Mouse (Mus musculus): ENCODE results near the gene Reep6.

Reep6 gene

GRCm38 (mm10) chr10:80352727-80353126, 23.0 kb downstream of the Reep6 start:
- DNase-seq (ENCODE audit: low read depth, low spot score): no peak

GRCm38 (mm10) chr10:80355431-80355830, 25.7 kb downstream of the Reep6 start:
- no peak for DNase-seq (ENCODE audit: low read depth, low spot score)

GRCm38 (mm10) chr10:80356001-80356682, 26.4 kb downstream of the Reep6 start, which contains the start of gene Plk5:
Gene Plk5, plus strand, starts transcription at chr10:80356459.
- no peak for DNase-seq (ENCODE audit: low read depth, low spot score)

GRCm38 (mm10) chr10:80356737-80357136, 27.0 kb downstream of the Reep6 start:
- DNase-seq (ENCODE audit: low read depth, low spot score): no peak

DNA sequence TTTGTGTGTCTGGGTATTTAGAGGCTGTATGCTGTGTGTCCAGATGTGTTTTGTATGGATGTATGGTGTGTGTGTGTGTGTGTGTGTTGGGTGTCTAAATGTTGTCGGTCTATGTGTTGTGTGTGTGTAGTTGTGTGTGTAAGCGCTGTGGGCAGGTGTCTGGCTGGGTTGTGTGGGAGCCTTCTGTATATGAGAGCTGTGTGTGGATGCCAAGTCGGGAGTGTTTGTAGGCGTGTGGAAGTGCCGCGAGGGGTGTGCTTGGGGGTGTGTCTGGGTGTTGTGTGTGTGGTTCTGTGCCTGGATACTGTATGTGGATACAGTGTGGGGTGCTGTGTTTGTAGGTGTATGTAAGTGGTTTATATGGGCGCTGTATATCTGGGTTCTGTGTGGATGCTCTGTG, 27.6 kb downstream of the Reep6 start:
- no peak for DNase-seq (ENCODE audit: low read depth, low spot score)

DNA sequence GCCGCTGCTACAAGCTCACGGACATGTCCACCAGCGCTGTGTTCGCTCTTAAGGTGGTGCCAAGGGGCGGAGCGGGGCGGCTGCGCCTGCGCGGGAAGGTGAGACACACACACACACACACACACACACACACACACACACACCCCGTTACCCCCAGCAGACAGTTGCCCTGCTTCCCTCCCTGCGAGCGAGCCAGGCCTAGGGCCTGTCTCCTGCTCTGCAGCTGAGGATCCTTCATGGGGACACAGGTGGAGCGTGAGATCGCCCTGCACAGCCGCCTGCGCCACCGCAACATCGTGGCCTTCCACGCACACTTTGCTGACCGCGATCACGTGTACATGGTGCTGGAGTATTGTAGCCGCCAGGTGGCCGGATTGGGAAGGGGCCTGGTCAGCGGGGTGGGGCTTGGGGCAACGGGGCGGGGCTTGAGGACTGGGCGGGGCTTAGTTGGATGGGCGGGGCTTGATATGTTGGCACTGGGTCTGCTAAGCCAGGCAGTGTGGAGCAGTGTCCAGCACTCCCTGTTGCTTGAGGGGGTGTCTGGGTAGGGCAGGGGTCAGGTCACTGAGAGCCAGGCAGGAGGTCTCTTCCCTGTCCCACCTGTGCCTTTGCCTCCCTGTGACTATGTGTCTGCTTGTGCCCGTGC, 28.4 kb downstream of the Reep6 start:
- no peak for DNase-seq (ENCODE audit: low read depth, low spot score)

GRCm38 (mm10) chr10:80363734-80364133, 34.0 kb downstream of the Reep6 start:
- DNase-seq (ENCODE audit: low read depth, low spot score): no peak

GRCm38 (mm10) chr10:80365736-80366135, 36.0 kb downstream of the Reep6 start:
- DNase-seq (ENCODE audit: low read depth, low spot score): no peak

- no peak for DNase-seq (ENCODE audit: low read depth, low spot score)
These were observed 38.2 kb downstream of the Reep6 start for GRCm38 (mm10) chr10:80367954-80368353.

DNA sequence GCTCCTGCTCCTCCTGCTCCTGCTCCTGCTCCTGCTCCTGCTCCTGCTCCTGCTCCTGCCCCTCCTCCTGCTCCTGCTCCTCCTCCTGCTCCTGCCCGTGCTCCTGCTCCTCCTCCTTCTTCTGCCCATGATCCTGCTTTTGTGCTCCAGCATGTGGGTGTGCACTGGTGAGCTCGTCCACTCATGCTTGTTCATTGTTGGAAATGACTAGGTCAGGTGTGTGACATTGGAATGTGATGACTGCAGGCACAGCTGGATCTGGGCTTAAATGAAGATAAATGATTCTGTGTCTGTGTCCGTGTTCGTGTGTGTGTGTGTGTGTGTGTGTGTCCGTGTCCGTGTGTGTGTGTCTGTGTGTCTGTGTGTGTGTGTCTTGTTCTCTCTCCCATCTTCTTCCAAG, 38.6 kb downstream of the Reep6 start:
- no peak for DNase-seq (ENCODE audit: low read depth, low spot score)

GRCm38 (mm10) chr10:80369995-80370747, 40.4 kb downstream of the Reep6 start:
- no peak for DNase-seq (ENCODE audit: low read depth, low spot score)

GRCm38 (mm10) chr10:80371411-80371966, 41.7 kb downstream of the Reep6 start:
- DNase-seq (ENCODE audit: low read depth, low spot score): peak; percentile 72

DNA sequence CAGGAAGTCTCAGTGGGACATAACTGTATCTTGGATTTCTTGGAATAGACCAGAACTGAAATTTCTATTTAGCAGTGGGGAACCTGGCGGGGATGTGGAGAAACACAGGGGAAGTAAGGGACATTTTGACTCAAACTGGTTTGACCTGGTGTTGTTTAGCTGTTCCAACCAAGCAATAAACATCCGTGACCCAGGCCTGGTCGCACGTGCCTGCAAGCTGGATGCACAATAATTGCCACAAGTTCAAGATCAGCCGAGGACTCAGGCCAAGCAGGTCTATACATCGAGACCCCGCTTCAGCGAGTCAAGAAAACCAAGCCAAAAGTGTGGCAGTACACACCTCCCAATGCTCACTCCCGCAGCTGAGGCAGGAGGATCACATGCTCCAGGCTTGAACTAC, 42.2 kb downstream of the Reep6 start:
- no peak for DNase-seq (ENCODE audit: low read depth, low spot score)

GRCm38 (mm10) chr10:80372706-80373105, 43.0 kb downstream of the Reep6 start:
- no peak for DNase-seq (ENCODE audit: low read depth, low spot score)

DNA sequence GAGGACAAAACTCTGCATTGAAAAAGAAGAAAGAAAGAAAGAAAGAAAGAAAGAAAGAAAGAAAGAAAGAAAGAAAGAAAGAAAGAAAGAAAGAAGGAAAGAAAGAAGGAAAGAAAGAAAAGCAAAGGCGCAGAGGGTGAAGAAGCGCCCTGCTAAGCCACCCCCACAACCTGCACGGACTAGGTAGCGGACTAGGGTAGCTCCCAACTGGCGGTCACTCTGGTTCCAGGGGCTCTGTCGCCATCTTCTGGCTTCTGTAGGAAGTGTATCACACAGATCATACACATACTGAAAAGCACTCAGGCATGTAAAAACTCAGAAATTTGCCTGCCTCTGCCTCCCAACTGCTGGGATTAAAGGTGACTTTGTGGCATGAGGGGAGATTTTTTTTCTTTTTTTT, 44.3 kb downstream of the Reep6 start:
- DNase-seq (ENCODE audit: low read depth, low spot score): peak; percentile 71

GRCm38 (mm10) chr10:80376160-80376559, 46.4 kb downstream of the Reep6 start:
- peak; percentile 95 for DNase-seq (ENCODE audit: low read depth, low spot score)

DNA sequence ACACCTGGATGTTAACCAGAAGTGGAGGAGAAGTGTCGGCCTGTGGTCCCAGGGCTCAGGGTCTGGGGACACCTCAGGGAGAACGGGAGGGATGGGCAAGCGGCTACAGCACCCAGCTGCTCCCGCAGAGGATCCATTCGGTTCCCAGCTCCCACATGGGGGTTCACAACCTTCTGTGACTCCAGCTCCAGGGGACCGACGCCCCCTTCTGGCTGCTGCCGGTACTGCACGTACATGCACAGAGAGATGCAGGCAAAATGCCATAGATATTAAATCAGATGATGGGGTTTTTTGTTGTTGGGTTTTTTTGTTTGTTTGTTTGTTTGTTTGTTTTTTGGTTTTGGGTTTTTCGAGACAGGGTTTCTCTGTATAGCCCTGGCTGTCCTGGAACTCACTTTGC, 48.0 kb downstream of the Reep6 start:
- no peak for DNase-seq (ENCODE audit: low read depth, low spot score)

GRCm38 (mm10) chr10:80382641-80383365, 53.0 kb downstream of the Reep6 start:
- no peak for DNase-seq (ENCODE audit: low read depth, low spot score)

GRCm38 (mm10) chr10:80383431-80383830, 53.7 kb downstream of the Reep6 start:
- no peak for DNase-seq (ENCODE audit: low read depth, low spot score)

GRCm38 (mm10) chr10:80384115-80384639, 54.4 kb downstream of the Reep6 start:
- no peak for DNase-seq (ENCODE audit: low read depth, low spot score)

GRCm38 (mm10) chr10:80384709-80385108, 55.0 kb downstream of the Reep6 start:
- DNase-seq (ENCODE audit: low read depth, low spot score): no peak

Measured in forelimb bud, embryonic 11.5 days (tissue).